Mouse (Mus musculus): Measurements from ENCODE around the gene Ccs. TPM values are rescaled to one million over a fixed set of nuclear protein-coding genes. Genes with fewer than 3 reads are reported as not detected.

Ccs gene
- polyA plus RNA-seq, 1 experiment, result 56.4 TPM

- no peak for TF ChIP-seq GATA1 (IDR thresholded peaks at IDR 0.05; ENCODE audit: low read length)
Observed at GRCm38 (mm10) chr19:4803283-4803682, 35.8 kb downstream of the Ccs start.

DNA sequence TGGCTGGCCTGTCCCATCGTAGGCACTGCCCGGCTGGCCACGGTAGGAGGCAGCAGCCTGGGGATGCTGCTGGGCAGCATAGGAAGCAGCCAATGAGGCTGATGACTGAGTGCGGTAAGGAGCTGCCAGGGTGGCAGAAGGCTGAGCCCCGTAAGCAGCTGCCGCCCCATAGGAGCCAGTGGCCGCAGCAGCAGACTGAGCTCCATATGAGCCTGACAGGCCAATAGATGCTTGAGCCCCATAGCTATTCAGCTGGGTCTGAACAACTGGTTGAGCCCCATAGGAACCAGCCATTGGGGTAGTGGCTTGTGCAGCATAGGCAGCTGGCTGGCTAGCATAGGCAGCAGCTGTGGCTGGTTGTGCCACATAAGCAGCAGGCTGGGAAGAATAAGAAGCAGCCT lies 36.4 kb downstream of the Ccs start:
- no peak for TF ChIP-seq GATA1 (IDR thresholded peaks at IDR 0.05; ENCODE audit: low read length)

DNA sequence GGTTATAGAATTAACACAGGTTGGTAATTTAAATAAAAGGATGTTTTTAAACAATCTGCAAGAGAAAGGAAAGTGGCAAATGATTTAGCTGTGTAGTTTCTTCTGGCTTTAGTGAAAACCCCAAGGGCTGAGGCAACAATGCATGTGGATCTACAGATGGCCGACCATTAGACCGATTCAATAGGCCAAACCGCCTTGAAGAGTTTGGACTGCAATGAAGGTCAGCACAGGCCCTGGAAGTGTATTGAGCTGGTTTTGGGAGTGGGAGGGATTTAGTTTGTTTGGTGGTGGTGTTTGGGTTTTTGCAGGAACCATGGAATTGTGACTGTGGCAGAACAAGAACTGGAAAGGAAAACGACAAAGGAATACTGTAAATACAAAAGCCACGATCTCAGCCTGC lies 40.0 kb downstream of the Ccs start:
- no peak for TF ChIP-seq GATA1 (IDR thresholded peaks at IDR 0.05; ENCODE audit: low read length)

DNA sequence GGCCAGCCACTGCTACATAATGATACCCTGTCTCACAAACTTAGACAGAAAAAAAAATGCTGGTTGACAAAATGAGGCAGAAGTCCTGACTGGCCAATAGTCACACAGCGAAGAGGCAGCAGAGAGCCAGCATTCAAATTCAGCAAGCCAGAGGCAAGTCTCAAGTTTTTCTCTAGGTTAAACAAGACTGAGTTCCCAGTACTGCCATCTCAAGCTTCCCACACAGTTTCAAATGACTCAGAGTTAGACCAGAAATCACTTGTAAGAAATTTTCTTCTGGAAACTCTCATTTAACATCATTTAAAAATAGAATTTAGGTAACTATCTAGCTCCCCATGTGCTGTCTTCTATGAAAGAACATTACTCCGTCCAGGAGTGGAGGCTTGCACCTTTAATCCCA lies 41.3 kb downstream of the Ccs start:
- no peak for TF ChIP-seq GATA1 (IDR thresholded peaks at IDR 0.05; ENCODE audit: low read length)

- TF ChIP-seq GATA1 (IDR thresholded peaks at IDR 0.05; ENCODE audit: low read length), result no peak
Observed at GRCm38 (mm10) chr19:4795929-4796328, 43.2 kb downstream of the Ccs start.

GRCm38 (mm10) chr19:4793831-4794422 lies 45.2 kb downstream of the Ccs start, which contains the start of gene Rbm4:
Gene Rbm4 (minus strand): TSS chr19:4793901.
- no peak for TF ChIP-seq GATA1 (IDR thresholded peaks at IDR 0.05; ENCODE audit: low read length)

- no peak for TF ChIP-seq GATA1 (IDR thresholded peaks at IDR 0.05; ENCODE audit: low read length)
Observed at GRCm38 (mm10) chr19:4793281-4793830, 45.8 kb downstream of the Ccs start.

- TF ChIP-seq GATA1 (IDR thresholded peaks at IDR 0.05; ENCODE audit: low read length), result no peak
Observed at GRCm38 (mm10) chr19:4786313-4786712, 52.8 kb downstream of the Ccs start.

DNA sequence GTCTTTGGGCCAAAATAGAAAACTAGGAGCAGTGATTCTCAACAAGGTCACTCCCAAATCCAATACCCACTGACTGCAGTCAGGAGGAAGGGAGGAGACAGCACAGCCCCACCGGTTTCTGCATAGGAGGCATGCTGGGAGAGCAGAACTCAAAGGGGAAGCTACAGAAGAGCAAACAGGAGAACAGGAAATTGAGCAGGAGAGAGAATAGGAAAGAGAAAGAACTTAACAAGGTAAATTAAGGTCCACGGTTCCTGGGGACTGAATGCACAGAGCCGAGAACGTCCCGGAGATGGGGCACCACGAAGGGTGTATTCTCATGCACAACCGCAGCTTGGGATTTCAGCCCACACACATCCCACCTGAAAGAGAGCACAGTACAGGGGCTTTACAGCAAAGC lies 53.9 kb downstream of the Ccs start:
- no peak for TF ChIP-seq GATA1 (IDR thresholded peaks at IDR 0.05; ENCODE audit: low read length)

DNA sequence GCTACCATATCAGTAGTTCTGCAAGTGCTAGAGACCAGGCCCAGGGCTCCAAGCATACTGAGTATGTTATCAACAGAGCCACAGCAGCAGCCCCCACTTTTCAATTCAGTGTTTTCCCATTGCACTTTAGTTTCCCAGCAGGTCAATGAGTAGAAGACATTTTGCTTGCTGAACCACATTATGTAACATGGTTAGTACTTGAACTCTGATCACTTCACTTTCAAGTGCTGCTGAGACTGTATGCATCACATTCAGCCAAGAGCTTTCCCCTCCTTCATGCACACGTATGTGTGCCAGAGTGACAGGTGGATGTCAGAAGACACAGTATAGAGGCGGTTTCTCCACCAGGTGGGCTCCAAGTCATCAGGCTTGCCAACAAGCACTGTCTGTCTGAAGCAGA lies 56.2 kb downstream of the Ccs start:
- no peak for TF ChIP-seq GATA1 (IDR thresholded peaks at IDR 0.05; ENCODE audit: low read length)

Other genes with a start within 250 kb of the Ccs start
- 14.9 and 15.4 TPM in 2 replicates for gene Lrfn4, start 223.7 kb downstream of the Ccs start, polyA plus RNA-seq (2012)
- gene Rce1, start 213.7 kb downstream of the Ccs start, polyA plus RNA-seq (2012), result 17.6 and 40.7 TPM in 2 replicates
- gene Gm960, start 140.7 kb downstream of the Ccs start, polyA plus RNA-seq (2012), result 0.24 TPM in 1 of 2 replicates, not detected in the other
- gene Sptbn2, start 128.2 kb downstream of the Ccs start, polyA plus RNA-seq (2012), result 0.01 and 0.02 TPM in 2 replicates
- 4.6 and 5.3 TPM in 2 replicates for gene Rbm4b, start 82.8 kb downstream of the Ccs start, polyA plus RNA-seq (2012)
- gene Rbm4, start 45.4 kb downstream of the Ccs start, polyA plus RNA-seq (2012), result 1.8 and 15.4 TPM in 2 replicates
- gene Gm21992, start 27.7 kb downstream of the Ccs start, polyA plus RNA-seq (2012), result 1.7 and 12.6 TPM in 2 replicates
- 46.8 and 61.5 TPM in 2 replicates for gene Rbm14, start 27.7 kb downstream of the Ccs start, polyA plus RNA-seq (2012)
- 0.02 TPM in 1 of 2 replicates, not detected in the other for gene Ccdc87, start within 50 bp of the Ccs start, polyA plus RNA-seq (2012)
- gene Ctsf, start 15.8 kb upstream of the Ccs start, polyA plus RNA-seq (2012), result not detected in 2 replicates
- 0.50 and 0.64 TPM in 2 replicates for gene Actn3, start 38.6 kb upstream of the Ccs start, polyA plus RNA-seq (2012)
- gene Zdhhc24, start 39.3 kb upstream of the Ccs start, polyA plus RNA-seq (2012), result 2.4 and 3.2 TPM in 2 replicates
- gene Bbs1, start 67.3 kb upstream of the Ccs start, polyA plus RNA-seq (2012), result 3.6 and 4.9 TPM in 2 replicates
- gene Dpp3, start 89.0 kb upstream of the Ccs start, polyA plus RNA-seq (2012), result 72.5 and 78.7 TPM in 2 replicates
- gene Peli3, start 103.8 kb upstream of the Ccs start, polyA plus RNA-seq (2012), result 0.09 and 0.31 TPM in 2 replicates
- gene Mrpl11, start 122.8 kb upstream of the Ccs start, polyA plus RNA-seq (2012), result 79.7 and 109 TPM in 2 replicates
- gene Npas4, start 151.0 kb upstream of the Ccs start, polyA plus RNA-seq (2012), result not detected in 2 replicates
- 4.1 and 4.3 TPM in 2 replicates for gene Slc29a2, start 184.5 kb upstream of the Ccs start, polyA plus RNA-seq (2012)
- 10.8 and 12.4 TPM in 2 replicates for gene B4gat1, start 199.5 kb upstream of the Ccs start, polyA plus RNA-seq (2012)
- gene AC124502.3, start 199.6 kb upstream of the Ccs start, polyA plus RNA-seq (2012), result 0.15 and 0.33 TPM in 2 replicates
- 61.3 and 101 TPM in 2 replicates for gene Brms1, start 202.0 kb upstream of the Ccs start, polyA plus RNA-seq (2012)
- 1.1 TPM in 2 replicates for gene Rin1, start 211.1 kb upstream of the Ccs start, polyA plus RNA-seq (2012)
- 0.90 and 0.95 TPM in 2 replicates for gene Cd248, start 228.7 kb upstream of the Ccs start, polyA plus RNA-seq (2012)
- not detected in 2 replicates for gene Tmem151a, start 246.2 kb upstream of the Ccs start, polyA plus RNA-seq (2012)
- 19.4 and 22.6 TPM in 2 replicates for gene Yif1a, start 249.2 kb upstream of the Ccs start, polyA plus RNA-seq (2012)

Measured in G1E-ER4 (cell line).